Mouse (Mus musculus) liver, adult 2 months (tissue): Measurements from ENCODE around the gene Myo18a. TPM values are rescaled to one million over a fixed set of nuclear protein-coding genes. Genes with fewer than 3 reads are reported as not detected.
A peak's percentile ranks its signal among the peaks of the same experiment; 100 is the strongest.

Experiments used
- DNase-seq: peaks from one replicate; pipeline ENCODE4 v3.0.0-alpha.2; 2011; ENCODE audit warnings: low read depth, low spot score; ENCODE audit errors: extremely low read depth
- H3K27ac ChIP-seq: fragments of 200-500 bp; replicated peaks from 2 replicates; pipeline ENCODE4 v1.5.1; 2012; ENCODE audit warnings: low read depth, mild to moderate bottlenecking, control low read depth, inconsistent platforms, low read length; ENCODE audit not compliant: insufficient read depth
- H3K27me3 ChIP-seq: fragments of 200-500 bp; 2 replicates; pipeline ENCODE4 v1.6.1; 2012; ENCODE audit warnings: mild to moderate bottlenecking, moderate library complexity, low read length, inconsistent platforms; ENCODE audit not compliant: control insufficient read depth, insufficient read depth
- H3K36me3 ChIP-seq: fragments of 200-500 bp; 2 replicates; pipeline ENCODE4 v1.6.1; 2012; ENCODE audit warnings: low read length, inconsistent platforms; ENCODE audit not compliant: control insufficient read depth, insufficient read depth
- H3K4me1 ChIP-seq: fragments of 200-500 bp; 2 replicates; pipeline ENCODE4 v1.6.1; 2011; ENCODE audit warnings: low read length; ENCODE audit not compliant: control insufficient read depth, insufficient read depth
- H3K4me3 ChIP-seq: fragments of 200-500 bp; 2 replicates; pipeline ENCODE4 v1.5.1; 2011; ENCODE audit warnings: low read depth, mild to moderate bottlenecking, control low read depth, low read length, moderate library complexity; ENCODE audit not compliant: insufficient read depth
- H3K79me2 ChIP-seq: fragments of 200-500 bp; 2 replicates; pipeline ENCODE4 v1.6.1; 2012; ENCODE audit warnings: inconsistent platforms, mild to moderate bottlenecking, low read length, moderate library complexity; ENCODE audit not compliant: control insufficient read depth, insufficient read depth
- H3K9ac ChIP-seq: fragments of 200-500 bp; 2 replicates; pipeline ENCODE4 v1.6.1; 2012; ENCODE audit warnings: low read depth, mild to moderate bottlenecking, control low read depth, inconsistent platforms, low read length
- CTCF ChIP-seq: fragments of 200-500 bp; IDR thresholded peaks from 2 replicates; pipeline ENCODE4 v1.5.1; 2011; ENCODE audit warnings: low read depth, low read length, control low read depth
- POLR2A ChIP-seq: fragments of 200-500 bp; IDR thresholded peaks from 2 replicates; pipeline ENCODE4 v1.6.1; 2011; ENCODE audit warnings: low read length, control low read depth; ENCODE audit not compliant: insufficient read depth; ENCODE audit errors: extremely low read depth
- WGBS: fragments of 180-500 bp; shearing (Covaris S2); methylation state at CpG from one replicate; pipeline ENCODE4 v1.1.7; 2018; 5-methylcytosine and 5-hydroxymethylcytosine counted together
- polyA plus RNA-seq: library from polyadenylated mRNA; depleted of rRNA; stranded (reverse); fragments of >200 nt; gene quantifications from 2 replicates; pipeline ENCODE4 v1.2.3, GENCODE M21; 2012
- total RNA-seq: library from RNA; depleted of rRNA; stranded (reverse); fragments of >200 nt; gene quantifications from 2 replicates; pipeline ENCODE4 v1.2.3, GENCODE M21; 2014

Gene Myo18a
- total and polyA plus RNA-seq, 2 experiments: 28.6 to 42.0 TPM

DNA sequence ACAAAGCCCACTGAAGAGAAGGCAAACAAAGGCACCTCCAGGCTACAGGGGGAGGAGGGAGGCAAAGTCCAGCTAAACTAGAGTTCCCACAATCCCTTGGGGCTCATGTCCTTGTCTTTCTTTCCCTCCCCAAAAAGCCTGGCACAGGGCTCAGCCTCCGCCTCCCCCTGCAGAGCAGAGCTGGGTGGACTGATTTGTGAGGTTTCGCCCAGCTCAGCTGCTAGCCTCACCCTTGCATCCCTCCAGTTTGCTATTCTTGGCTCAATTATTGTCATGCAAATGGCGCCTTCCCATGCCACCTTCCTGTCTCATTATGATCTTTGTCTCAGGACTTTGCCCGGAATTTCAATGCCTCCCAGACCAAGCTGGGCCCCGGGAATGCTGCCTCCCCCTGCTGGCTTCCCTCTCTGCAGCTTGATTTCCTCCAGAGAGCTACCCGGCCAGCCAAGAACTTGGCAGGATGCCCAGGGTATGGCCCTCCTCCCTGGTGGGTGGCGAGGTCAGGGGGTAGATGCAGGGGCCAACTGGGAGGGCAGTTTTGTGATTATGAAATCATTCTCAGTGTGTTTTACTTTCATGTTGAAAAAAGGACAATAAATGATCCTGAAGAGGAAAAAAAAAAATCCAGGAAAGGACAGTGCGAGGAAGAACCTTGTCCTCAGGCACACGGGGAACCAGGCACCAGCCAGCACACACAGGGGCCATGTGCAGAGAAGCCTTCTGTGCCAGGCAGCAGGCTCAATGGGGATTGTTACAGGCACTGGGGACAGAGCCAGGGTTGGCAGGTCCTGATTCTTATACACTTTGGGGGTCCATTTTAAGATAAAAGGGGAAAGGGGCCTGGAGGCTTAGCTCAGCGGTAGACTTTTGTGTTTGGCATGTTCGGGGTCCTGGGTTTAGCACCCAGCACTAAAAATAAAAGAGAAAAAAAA lies 131.0 kb downstream of the Myo18a start, which contains the start of gene Pipox:
Gene Pipox, minus strand, starts transcription at position 310 of the 932 bp plus-strand sequence.
- H3K9ac ChIP-seq: peak within 1 kb of the TSS; percentile 86

DNA sequence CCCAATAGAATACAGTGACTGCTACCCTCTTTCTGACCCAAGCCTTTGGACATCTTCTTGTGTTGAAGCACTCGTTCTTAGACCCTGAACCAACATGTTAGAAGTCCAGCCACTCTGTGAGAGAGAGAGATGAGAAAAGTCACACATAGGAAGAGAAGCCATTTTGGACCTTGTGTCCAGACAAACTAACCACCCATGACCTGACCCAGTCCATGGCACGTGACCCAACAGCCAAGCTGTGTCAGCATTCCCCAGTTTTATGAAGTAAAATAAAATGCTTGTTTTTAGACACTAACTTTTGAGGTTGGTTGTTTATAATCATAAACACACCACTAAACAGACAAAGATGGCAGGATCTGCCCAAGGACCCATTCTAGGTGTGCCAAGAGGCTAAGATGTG lies 131.9 kb downstream of the Myo18a start:
- TF ChIP-seq POLR2A: no peak
- no peak for TF ChIP-seq CTCF
- Histone ChIP-seq H3K79me2 (peaks cover 15% of the 10 kb centered on the region; the same call in 1 of the 2 replicates), H3K9ac (no peak overlapping the region), H3K4me1 (peaks cover 23% of the 10 kb centered on the region), H3K36me3 (peaks cover 8% of the 10 kb centered on the region; the same call in 1 of the 2 replicates), H3K27ac (peak overlapping the region; percentile 60), H3K4me3 (no peak overlapping the region), H3K27me3 (no peaks in the 10 kb centered on the region)
- DNase-seq: peak; percentile 43
- 53% methylated on average over 2 of the region's 2 CpGs for WGBS

More for the DNA sequence above, 131.0 kb downstream of the Myo18a start, which contains the start of gene Pipox:
- 0 out of 2 replicates have a peak, but pooled peaks have one; percentile 39 for TF ChIP-seq POLR2A
- TF ChIP-seq CTCF: peak; percentile 61
- WGBS: 13% methylated on average over 11 of the region's 11 CpGs
- no peaks in the 10 kb centered on the region for H3K27me3 ChIP-seq
- H3K36me3 ChIP-seq: peaks cover 9% of the 10 kb centered on the region; the same call in 1 of the 2 replicates
- H3K27ac ChIP-seq: peak within 1 kb of the TSS; percentile 93
- DNase-seq: peak; percentile 99
- H3K4me1 ChIP-seq: peaks cover 19% of the 10 kb centered on the region
- H3K4me3 ChIP-seq: peak within 1 kb of the TSS; percentile 67
- H3K79me2 ChIP-seq: peaks cover 15% of the 10 kb centered on the region; the same call in 1 of the 2 replicates

DNA sequence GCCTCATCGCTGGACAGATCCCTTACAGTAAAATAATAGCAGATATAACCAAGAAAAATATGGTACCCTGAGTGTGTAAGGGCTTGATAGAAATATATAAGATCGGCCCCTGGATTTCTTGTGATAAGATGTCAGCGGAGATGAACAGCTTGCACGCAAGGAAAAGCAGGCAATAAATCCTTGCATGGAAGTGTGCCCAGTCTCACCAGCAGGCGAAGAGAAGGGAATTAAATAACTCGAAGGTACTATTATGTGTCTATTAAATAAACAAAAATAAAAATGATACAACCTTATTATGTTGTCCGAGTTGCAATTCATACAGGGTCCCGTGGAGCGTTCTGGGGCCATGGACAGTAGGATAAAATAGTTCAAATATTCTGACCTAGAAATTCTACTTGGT lies 133.0 kb downstream of the Myo18a start:
- Histone ChIP-seq H3K4me1 (peaks cover 20% of the 10 kb centered on the region), H3K4me3 (no peak overlapping the region), H3K79me2 (peaks cover 15% of the 10 kb centered on the region; the same call in 1 of the 2 replicates), H3K27ac (no peak overlapping the region), H3K36me3 (peaks cover 3% of the 10 kb centered on the region; the same call in 1 of the 2 replicates), H3K9ac (no peak overlapping the region), H3K27me3 (no peaks in the 10 kb centered on the region)
- TF ChIP-seq CTCF (no peak), POLR2A (no peak)
- DNase-seq: no peak
- 88% methylated on average over 9 of the region's 9 CpGs for WGBS

DNA sequence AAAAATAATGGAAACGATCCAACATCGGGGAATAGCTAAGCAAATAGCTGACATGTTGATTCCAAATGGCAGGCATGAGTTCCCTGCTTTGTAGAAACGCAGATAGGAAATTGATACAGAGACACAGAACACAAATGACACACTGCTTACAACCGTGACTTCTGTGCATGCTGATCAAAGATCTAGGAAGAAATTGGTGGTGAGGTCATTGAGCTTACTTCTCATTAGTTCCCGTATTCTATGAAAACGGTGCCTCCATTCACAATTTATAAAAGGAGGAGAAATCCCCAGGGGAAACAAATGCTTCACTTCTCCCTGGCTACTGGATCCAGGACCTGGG lies 133.4 kb downstream of the Myo18a start:
- no peak overlapping the region for H3K9ac ChIP-seq
- TF ChIP-seq CTCF (no peak), POLR2A (no peak)
- H3K36me3 ChIP-seq: no peaks in the 10 kb centered on the region
- no peaks in the 10 kb centered on the region for H3K27me3 ChIP-seq
- H3K4me3 ChIP-seq: no peak overlapping the region
- WGBS: 69% methylated on average over 6 of the region's 6 CpGs
- DNase-seq: no peak
- H3K79me2 ChIP-seq: peaks cover 15% of the 10 kb centered on the region; the same call in 1 of the 2 replicates
- H3K27ac ChIP-seq: no peak overlapping the region
- peaks cover 21% of the 10 kb centered on the region for H3K4me1 ChIP-seq

DNA sequence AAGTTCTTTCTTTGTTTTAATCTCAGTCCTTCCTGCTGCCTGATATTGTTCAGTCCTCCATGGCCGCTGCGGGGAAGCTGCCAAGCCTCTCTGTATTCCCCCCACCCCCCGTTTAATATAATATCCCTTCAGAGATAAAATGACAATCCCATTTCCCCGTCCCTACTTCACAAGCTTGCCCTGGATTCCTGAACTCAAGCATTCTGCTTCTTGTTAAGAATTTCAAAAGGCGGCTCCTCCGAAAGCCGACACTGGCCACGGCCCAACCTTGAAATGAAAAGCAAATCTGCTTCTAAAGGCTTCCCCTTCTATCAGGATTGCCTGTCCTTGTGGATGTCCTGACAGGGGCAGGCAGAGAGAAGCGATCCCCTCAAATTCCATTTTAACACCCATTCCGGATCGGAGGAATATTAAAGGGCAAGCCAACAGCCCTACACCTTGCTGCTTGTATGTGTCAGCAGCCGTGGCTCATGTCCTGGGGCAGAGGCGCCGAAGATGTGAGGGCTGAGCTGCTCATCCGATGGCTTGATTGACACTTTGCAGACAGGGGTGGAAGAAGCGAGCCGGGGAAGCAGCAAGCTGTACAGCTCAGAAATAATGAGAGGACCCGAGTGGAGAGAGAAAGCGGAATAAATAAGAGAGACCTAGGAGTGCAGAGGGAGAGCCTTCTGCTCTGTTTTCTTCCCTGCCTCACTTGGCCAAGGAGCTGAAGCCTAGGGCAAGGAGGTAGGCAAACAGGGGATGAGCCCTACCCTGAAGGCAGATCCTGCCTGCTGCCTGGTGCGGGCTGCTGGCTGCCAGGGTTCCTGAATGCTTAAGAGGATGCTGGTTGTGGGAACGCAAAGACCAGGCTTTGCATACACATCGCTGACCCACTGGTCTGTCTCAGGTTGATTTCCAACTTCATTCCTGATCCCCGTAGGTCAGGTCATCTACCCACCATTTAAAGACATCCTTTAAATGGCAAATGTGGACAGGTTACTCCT lies 134.1 kb downstream of the Myo18a start:
- Histone ChIP-seq H3K27ac (no peak overlapping the region), H3K4me1 (peaks cover 22% of the 10 kb centered on the region), H3K36me3 (no peaks in the 10 kb centered on the region), H3K79me2 (peaks cover 12% of the 10 kb centered on the region; the same call in 1 of the 2 replicates), H3K9ac (no peak overlapping the region), H3K4me3 (no peak overlapping the region), H3K27me3 (no peaks in the 10 kb centered on the region)
- TF ChIP-seq POLR2A (no peak), CTCF (no peak)
- no peak for DNase-seq
- WGBS: 70% methylated on average over 23 of the region's 23 CpGs
